ENCODE assay signal across 33 mouse cellular contexts in the genomic region with DNA sequence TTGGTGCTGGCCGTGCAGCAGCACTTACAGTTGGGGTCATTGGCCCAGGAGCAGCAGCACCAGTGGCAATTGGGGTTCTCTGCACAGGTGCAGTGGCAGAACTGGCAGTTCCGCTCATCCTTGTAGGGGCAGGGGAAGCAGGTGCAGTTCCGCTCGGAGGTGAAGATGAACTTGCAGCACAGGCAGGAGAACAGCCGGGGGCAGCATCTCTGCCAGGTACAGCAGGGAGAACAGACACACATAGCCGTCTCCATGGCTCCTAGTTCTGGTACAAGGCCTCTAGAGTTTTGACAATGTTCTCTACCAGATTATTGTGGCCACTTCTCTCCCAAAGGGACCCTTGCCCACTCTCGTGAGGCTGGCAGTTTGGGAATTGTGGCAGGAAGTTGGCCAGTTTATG. TPM values are rescaled to one million over a fixed set of nuclear protein-coding genes. Genes with fewer than 3 reads are reported as not detected.
"Had no signal": no experiment of that assay in that cellular context is flagged by ENCODE, and none has a peak within 500 bp of the region (broad histone marks: within the 10 kb centered on the region; RNA-seq: fewer than 3 reads in every experiment).

A gene (minus strand): TSS at position 368 of the 400 bp plus-strand sequence.

- H3K4me3 ChIP-seq: heart, embryonic 13.5 days; heart, embryonic 15.5 days; hindbrain, embryonic 13.5 days; hindbrain, embryonic 15.5 days; kidney, embryonic 15.5 days; limb, embryonic 13.5 days; limb, embryonic 15.5 days; liver, embryonic 12.5 days had no signal

- H3K27me3 ChIP-seq: heart, embryonic 13.5 days; heart, embryonic 15.5 days; hindbrain, embryonic 13.5 days; hindbrain, embryonic 15.5 days; kidney, embryonic 15.5 days; limb, embryonic 13.5 days; limb, embryonic 15.5 days; liver, embryonic 12.5 days had no signal

- H3K4me1 ChIP-seq: heart, embryonic 13.5 days; heart, embryonic 15.5 days; hindbrain, embryonic 13.5 days; hindbrain, embryonic 15.5 days; kidney, embryonic 15.5 days; limb, embryonic 13.5 days; limb, embryonic 15.5 days; liver, embryonic 12.5 days had no signal

- ATAC-seq: hindbrain, postnatal 0 days; intestine, embryonic 16.5 days; liver, embryonic 12.5 days had no signal

- DNase-seq: gastrocnemius, postnatal 10 days; gastrocnemius, postnatal 25 days; heart, adult 18-20 months; heart, postnatal 14 days; heart, postnatal 36 days; kidney, adult 11 months; kidney, adult 2 months; kidney, adult 9 months; kidney, postnatal 14 days; kidney, postnatal 36 days; layer of hippocampus, adult 9-11 months; layer of hippocampus, postnatal 36 days; left cerebral cortex, postnatal 4 days had no signal

- H3K36me3 ChIP-seq: heart, embryonic 13.5 days; heart, embryonic 15.5 days; hindbrain, embryonic 13.5 days; hindbrain, embryonic 15.5 days; kidney, embryonic 15.5 days; limb, embryonic 13.5 days; limb, embryonic 15.5 days; liver, embryonic 12.5 days had no signal

- H3K27ac ChIP-seq: heart, embryonic 13.5 days; heart, embryonic 15.5 days; hindbrain, embryonic 13.5 days; hindbrain, embryonic 15.5 days; hindbrain, postnatal 0 days; kidney, embryonic 15.5 days; kidney, postnatal 0 days; limb, embryonic 13.5 days; limb, embryonic 15.5 days; liver, embryonic 12.5 days; liver, embryonic 14.5 days had no signal

RNA-seq across cellular contexts. Expression of the gene that starts here (rescaled TPM):
- polyA plus RNA-seq: heart, embryonic 11.5 days; heart, embryonic 13.5 days; heart, embryonic 15.5 days; heart, postnatal 0 days; hindbrain, embryonic 11.5 days; hindbrain, embryonic 13.5 days; hindbrain, embryonic 15.5 days; hindbrain, postnatal 0 days; intestine, embryonic 14.5 days; intestine, embryonic 16.5 days; kidney, adult 2 months; kidney, embryonic 15.5 days; kidney, postnatal 0 days; large intestine, adult 2 months; limb, embryonic 11.5 days; limb, embryonic 13.5 days; limb, embryonic 15.5 days; liver, adult 2 months; liver, embryonic 12.5 days; liver, embryonic 14.5 days; liver, embryonic 16.5 days had no signal
